Mouse (Mus musculus) kidney, postnatal 25 days (tissue): Measurements from ENCODE around the gene Tnfsf18.

Experiments
- DNase-seq, 2 experiments: peaks; one replicate each; pipeline ENCODE4 v3.0.0; 2021; ENCODE audit warnings: mixed read lengths in 2 of 2

The Tnfsf18 gene

DNA sequence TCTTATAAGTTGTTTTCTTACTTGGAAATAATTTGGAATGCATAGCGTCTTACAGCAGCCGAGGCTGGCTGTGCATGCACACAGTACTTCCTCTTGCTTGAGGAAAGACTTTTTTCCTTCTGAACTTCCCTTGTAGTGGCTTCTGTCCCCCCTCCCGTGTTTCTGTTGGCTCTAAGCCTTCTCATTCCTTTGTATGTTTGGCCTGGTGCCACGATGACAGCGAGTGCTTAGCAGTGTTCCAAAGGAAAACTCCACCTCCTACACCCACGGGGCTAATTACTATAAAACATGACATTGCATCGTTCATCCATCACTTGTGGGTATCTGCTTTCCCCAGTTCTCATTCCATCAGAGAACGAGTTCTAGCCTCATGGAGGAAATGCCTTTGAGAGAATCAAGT lies at the start of gene Tnfsf18:
TSS of gene Tnfsf18 (plus strand) at position 313 of the 400 bp plus-strand sequence.
- DNase-seq = peak; percentile 87 to 93

DNA sequence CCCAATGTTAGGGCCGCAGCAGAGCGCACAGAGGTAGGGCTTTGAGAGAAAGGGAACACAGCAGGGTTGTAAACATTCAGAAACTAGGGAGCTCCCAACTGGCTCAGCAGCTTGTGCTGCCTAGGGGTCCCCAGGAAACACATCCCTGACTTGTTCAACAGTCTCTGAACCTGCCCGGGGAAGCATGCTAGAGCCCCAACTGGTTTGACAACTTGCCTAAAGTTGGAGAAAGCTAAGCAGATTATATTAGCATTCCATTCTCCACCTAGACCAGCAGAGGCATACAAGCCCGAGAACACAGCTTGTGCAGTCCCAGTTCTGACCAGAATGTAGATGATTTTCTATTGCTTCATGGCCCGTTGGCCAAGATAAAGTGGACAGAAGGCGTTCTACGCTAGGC lies 49.6 kb upstream of the Tnfsf18 start:
- peak; percentile 14 to 42 for DNase-seq

DNA sequence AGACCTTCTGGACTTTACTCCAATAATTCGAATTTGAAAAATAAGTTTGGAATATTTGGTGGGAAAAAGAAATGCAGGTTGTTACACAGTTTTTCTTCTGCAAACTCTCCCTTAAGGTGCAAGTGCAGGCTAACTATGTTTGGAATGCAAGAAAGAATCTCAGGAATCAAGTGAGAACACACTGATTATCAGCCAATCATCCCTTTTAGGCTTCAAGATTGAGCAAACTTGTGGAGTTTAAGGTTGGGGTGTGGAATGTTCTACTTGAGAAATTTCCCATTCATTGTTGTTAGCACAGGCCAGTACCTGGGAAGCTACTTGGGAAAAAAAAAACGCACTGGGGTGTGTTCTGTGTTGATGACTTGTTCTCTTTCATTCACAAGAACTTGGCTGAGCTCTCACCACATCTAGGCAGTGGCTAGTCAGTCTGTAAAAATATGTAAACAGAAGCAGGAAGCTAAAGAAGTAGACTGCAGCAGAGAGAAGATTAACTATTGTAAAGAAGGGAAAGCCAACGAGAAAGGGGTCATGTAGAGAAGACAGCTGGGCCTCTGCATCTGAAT lies 42.7 kb upstream of the Tnfsf18 start:
- no peak for DNase-seq

DNA sequence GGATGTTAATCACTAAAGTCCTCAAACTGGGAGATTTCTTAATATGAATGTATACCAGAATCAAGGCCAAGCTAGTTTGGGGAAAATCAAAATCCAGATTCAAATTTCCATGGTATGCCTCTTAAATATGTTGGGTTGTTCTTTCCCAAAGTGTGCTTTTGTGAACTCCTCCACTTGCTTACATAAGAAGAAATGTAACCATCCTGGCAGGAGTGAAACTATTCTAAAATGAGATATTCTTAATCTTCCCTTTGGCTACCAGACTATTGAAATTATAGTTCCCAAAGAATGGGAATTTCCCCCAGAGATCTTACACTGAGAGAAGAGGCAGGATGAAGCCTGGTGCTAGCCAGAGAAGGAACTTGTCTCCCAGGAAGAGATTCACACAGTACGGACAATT lies 42.2 kb upstream of the Tnfsf18 start:
- DNase-seq = no peak

DNA sequence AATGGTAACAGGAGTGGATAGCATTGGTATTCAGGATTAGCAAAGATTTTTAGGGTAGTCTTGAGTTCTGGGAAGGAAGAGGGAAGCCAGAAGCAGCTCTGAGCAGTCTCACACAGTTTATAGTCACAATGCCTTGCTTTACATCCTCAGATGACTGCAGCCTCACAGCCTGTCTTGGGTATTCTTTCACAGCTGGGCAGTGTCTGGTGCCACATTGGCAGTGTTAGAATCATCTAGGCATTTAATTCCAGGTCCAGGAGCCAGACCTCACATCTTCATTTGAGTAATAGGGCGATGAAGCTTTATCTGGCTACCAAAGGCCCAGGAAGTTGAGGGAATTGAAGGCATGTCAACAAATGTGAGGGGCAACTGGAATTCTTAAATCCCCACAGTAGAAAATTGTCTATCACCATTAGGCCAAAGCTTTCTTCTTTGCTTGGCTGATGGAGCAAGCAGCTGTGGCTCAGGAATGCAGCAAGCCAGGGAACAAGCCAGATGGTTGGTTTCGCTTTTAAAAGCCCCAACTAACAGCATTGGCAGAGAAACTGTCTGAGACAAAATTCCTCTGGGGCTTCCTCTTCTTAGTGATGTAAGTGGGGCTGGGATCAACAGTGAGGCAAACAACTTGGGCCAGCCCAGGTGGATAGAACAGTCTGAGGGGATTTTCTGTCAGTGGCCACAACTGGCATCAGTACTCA lies 30.9 kb upstream of the Tnfsf18 start:
- DNase-seq = peak in 1 of 2 experiments; percentile 3

DNA sequence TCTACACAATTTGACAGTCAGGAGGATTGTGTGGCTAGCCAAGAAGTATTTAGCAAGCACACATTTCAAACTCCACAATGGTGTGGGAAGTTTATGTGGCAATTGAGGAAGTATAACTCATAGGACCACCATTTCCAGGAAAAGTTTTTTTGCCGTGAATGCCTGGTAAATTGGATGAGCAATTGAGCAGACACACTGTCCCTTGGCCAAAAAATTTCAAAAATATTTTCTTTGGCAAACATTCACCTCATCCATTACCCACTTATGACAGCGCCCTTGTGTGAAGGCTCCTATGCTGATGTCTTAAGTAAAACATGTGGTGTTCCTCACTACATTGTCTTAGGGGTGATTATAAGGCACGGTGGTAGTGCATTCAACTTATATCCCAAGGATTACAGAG lies 17.2 kb upstream of the Tnfsf18 start:
- DNase-seq = no peak

DNA sequence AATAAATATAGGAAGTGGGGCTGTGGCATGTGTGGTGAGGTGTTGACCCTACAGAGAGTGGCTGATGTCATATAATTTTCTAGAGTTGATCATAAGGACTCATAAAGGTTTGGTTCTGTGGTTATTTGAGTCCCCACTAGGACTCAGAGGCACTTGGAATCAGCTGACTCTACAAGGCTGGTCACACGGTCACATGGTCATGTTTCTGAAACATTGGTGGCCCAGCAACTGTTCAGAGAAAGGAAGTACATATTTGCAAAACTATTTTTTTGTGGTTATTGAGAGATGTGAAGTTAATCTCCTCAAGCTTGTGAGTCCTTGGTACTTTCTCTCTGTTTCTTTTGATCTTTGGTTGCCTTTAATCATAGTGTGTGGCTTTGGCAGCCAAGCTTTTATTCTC lies 14.6 kb upstream of the Tnfsf18 start:
- no peak for DNase-seq

DNA sequence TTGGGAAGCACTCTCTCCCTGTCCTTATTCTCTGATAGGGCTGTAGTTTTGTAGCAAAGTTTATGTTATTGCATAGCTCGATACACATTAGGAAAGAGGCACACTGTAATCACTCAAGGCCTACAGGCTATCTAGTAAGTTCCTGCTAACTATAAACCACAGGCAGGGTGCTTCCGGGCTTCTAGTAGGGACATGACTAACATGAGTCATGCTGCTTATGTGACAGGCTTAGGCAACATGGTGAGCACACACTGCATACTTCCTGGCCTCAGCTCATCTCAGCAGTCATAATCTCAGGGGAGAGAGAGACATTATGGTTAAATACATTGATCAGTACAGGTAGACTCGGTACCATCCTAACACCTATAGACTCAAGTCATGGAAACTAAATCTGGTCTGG lies 12.2 kb upstream of the Tnfsf18 start:
- DNase-seq = no peak

DNA sequence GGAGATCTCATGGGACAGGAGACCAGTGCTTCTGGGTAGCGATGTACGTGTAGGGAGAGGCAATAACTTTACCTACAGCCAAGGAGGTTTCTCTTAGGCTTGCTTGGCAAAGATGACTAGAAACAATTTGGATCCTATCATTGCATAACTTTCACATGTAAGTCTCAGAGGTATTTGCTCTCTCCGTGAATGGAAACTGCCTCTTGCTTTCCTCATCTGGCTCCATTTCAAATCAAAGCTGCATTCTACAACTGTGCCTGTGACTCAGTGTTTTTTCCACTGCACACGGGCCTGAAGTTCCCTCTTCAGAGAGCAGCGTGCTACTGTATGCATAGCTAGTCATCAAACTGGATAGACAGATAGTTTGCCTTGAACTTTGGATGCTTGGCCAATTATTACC lies 7.4 kb upstream of the Tnfsf18 start:
- DNase-seq = no peak

DNA sequence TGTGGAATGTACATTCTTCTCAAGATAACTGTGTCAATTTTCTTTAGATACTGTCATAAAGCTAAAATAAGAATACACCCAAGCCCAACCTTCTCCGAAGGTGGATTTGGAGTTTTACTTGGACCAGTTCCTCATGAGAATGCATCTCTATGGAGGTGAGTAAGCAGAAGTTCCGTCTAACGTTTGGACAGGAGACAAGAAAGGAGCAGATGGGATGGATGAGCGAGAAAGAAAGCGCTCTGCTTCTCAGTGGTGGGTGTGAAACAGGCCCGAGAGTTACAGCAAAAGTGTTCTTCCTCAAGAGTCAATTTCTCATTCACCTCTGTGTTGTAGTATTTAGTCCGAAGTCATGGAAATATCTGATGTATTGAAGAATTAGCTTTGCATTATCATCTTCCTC lies 2.7 kb upstream of the Tnfsf18 start:
- DNase-seq = no peak

DNA sequence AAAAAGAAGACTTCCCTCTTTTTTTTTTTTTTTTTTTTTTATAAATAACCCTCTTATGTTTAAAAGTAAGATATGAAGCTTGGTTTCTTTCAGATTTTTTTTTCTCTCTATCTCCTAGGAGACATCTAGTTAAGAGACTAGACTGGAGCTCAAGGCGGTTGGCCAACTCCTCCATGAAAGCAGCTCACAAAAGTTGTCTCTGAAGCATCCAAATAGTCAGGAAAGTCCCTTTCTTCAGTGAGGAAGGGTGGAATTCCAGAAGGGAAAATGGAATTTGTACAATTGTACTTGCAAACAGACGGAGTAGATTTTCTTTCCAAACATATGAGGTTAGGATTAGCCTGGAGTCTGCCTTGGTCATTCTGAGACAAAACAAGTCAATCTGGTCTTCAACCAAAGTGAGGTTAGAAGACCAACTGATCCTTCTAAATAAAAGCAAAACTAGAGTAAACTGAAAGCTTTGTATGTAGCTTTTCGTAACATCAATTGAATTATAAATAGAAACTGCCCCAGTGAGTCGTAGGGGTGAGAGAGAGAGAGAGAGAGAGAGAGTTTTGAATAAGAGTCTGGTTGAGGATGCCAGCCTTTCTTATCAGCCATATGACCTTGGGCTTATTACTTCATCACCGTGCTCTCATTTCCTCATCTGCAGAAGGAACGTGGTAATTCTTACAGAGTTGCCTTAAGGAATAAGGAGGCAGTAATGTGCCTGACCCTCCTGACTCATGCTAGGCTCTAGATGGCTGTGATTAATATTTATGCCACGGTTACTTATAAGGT lies 2.6 kb downstream of the Tnfsf18 start:
- no peak for DNase-seq

DNA sequence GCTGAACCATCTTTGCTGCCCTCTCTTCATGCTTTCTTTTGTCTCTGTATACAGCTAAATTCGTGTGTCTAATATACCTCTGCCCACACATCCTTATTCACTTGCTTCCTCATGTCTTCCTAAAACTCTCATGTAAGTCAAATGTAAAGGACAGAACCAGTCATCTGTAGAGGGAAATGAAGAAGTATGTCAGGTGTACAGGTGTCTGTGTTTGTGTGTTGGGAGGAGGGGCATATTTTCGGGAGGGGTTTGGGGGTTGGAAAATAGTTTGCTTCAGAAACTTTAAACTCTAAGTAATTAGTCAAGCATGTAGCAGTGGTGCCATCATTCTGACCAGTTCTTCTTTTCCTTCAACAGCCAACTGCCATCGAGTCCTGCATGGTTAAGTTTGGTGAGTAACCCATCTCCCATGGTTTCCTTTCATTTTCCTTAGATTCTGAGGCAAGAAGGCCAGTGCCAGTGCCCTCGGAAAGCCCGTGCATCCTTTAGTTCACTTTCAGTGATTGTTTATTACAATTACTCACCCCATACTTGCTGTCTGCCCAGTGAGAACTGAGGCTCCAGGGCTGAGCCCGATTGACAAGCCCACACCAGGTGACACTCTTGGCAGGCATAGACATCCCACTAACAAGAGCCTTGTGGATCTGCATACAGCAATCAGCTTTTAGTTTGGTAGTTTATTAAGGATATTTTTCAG lies 5.8 kb downstream of the Tnfsf18 start:
- DNase-seq = no peak

DNA sequence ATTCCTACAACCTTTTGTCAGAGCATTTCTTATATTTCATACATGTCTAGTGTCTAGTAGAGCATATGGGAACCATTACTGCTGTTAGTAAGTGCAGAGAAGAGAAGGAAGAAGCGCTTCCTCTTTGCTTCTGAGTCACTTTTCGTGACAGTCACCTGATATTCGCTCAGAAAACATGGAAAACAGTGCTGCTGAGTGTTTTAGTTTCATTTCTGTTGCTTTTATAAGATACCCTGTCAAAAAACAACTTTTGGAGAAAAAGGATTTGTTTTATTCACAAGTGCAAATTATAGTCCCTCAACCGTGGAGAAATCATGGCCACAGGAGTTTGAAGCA lies 6.3 kb downstream of the Tnfsf18 start:
- DNase-seq = no peak

DNA sequence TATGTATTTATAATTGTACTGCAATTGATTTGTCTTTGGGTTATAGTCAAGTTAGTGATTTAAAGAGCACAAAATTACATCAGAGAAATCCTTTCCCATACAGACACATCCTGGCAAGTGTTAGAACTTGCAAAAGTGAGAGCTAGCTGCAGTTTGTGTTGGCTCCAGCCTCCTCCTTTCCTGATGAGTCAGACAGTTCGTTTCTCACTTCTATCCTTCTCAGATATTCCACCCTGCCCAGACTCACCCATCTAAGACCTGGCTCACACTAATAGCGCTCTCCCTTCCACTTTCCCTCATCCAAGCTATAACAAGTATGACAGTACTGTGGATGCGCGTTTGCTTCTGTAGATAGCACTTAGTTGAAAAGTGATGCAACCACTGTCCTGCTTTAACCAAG lies 11.9 kb downstream of the Tnfsf18 start:
- no peak for DNase-seq

DNA sequence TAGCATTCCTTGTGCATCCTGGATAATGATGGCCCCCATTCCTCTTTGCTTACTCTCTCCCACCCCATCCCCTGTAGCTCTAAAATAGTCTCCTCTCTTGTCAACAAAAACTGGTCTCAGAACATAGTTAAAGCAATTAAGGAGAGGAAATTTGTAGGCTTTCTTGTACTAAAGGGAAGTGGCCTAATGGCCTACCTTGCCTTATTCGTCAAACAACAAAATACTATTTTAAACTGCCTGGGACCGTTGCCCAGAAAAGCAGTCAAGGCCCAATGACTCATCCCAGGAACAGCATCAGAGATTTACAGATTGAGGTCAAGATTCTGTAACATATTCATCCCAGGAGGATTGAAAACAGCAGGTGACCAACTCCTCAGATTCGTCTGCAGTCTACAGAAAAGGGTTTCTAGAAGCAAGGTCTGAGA lies 13.2 kb downstream of the Tnfsf18 start:
- DNase-seq = peak; percentile 62 to 73

DNA sequence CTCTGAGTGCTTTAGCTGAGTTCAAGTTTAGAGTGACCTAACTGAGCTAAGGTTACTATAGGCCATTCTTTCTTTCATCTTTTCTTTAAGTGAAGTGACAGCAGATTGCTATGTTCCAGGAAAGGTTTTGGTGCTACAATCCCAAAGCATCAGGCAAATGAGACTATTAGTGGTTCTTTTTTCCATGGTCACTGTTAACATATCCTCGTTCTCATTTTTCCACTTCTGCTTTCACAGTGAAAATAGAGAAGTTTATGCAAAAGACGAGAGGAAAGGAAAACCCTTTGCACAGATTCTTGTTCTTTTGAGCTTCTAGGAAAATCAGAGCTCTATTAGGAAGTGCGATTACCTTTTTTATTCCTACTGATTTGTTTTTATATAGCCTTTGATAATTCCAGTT lies 22.9 kb downstream of the Tnfsf18 start:
- no peak for DNase-seq

DNA sequence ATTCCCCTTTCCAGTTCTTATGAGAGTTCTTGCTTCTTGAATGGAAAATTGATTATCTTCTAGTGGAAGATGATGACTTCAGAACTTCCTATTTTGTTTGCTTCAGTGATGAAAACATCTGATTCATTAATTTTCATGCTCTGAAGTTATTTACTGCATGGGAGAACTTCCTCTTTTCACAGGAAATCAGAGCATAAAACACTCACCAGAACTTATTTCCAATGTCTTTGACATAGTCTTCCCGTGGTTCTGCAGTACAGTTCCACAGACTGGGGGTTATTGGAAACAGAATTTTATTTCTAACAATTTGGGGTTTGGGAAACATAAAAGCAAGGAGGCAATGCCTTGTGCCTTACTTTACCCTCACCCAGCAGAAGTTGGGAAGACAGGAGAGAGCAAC lies 25.8 kb downstream of the Tnfsf18 start:
- no peak for DNase-seq

DNA sequence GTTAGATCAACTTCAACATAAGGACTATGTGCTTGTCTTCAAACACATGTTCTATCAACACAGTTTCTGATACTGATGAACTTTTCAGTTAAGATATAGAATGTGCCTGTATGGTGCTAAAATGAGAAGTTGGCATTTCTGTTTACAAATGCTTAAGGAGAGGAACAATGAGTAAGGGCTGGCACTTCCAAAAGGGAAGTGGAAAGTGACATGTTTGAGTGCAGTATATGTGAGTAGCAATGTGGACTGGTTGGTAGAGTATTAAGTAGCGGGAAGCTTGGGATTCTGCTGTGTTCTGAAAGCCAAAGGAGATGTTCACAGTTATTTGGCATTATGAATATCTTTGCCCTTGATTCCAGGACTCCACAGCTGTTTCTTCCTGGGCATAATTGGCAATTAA lies 33.7 kb downstream of the Tnfsf18 start:
- DNase-seq = no peak

DNA sequence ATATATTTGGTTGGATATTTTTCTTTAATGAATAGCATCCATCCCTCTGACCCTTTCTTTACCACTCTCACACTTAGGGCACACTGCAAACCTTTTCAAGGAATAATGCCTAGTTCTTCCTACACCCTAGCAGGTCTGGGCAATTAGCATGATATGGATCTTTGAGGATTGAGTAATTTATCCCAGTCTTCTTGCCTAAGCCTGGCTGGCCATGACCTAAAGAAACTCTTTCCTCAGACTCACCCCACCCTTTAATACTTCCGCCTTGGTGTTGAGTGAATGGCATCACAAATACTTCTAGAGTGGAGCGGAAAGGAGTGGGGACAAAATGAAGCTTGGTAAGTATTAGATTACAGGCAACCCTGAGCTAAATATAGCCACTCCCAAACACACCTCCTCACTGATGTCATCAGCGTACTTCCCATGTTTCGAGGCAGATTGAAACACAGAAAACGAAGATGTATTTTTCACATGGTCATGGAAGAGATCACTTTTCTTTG lies 56.2 kb downstream of the Tnfsf18 start:
- DNase-seq = no peak

DNA sequence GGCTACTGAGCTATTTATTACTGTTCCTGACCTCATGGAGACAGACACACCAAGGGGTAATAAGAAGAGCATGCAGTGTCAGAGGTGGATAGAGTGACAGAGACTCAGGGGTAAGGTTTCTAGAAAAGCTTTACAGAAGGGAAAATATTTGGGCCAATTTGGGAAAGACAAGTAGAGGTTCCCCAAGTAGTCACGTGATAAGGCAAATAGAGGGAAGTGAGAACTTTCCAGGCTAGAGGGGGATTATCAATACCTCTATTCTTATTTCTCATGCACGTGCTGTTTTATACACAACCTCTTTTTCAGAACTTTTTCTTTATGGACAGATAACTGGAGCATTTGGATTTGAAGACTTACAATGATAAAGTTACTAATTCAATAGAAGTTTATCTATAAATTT lies 57.6 kb downstream of the Tnfsf18 start:
- DNase-seq = no peak
